Comparison of ENCODE assay signal across 19 mouse cellular contexts in the genomic region with DNA sequence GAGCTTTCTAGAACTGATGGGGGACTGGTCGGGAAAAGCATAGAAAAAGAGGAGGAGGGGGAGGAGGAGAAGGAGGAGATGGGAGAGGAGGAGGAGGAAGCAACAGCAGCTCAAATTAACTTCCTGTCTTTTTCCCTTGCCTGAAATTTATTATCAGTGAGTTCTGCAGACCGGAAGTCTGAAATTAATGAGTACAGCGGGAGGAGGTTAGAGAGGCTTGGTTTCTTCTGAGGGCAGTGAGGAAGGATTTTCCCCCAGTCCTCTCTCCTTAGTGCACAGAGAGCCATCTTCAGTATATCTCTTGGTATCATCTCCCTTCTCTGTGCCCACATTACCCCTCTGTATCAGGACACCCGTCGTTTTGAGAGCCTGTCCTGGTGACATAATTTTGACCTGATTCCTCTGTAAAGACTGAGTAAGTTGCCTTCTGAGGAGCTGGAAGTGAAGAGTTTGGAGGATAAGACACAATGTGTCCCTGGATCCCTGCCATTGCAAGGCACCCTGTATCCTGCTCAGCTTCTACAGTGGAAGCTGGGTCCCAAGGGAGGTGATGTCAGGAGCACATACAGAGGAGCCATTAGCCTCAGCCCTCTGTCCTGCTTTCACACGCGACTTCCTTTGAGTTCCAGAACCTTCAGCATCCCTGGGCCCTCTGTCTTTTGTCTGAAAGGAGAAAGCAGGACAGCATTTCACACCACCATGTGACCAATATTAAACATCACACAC. TPM values are rescaled to one million over a fixed set of nuclear protein-coding genes. Genes with fewer than 3 reads are reported as not detected.
DNase-seq lines count a peak whose midpoint lies in the region; ATAC-seq and TF ChIP-seq lines count a peak whose summit lies in the region.
"Had no signal": no experiment of that assay in that cellular context is flagged by ENCODE, and none has a peak within 500 bp of the region (broad histone marks: within the 10 kb centered on the region; RNA-seq: fewer than 3 reads in every experiment).

No protein-coding gene starts in this region.

- H3K9ac ChIP-seq in lung, postnatal 0 days (replicated peaks; ENCODE audit: low read depth): no peak overlapping the region
- H3K9ac ChIP-seq in kidney, embryonic 16.5 days (replicated peaks; ENCODE audit: low read length): no peak overlapping the region
- H3K9ac ChIP-seq: embryonic facial prominence, embryonic 12.5 days; hindbrain, embryonic 15.5 days; liver, embryonic 13.5 days; midbrain, embryonic 15.5 days had no signal

- H3K36me3 ChIP-seq in heart, embryonic 10.5 days: peaks cover 12% of the 10 kb centered on the region
- H3K36me3 ChIP-seq in lung, postnatal 0 days (ENCODE audit: insufficient read depth, low read length): no peaks in the 10 kb centered on the region
- no peaks in the 10 kb centered on the region for H3K36me3 ChIP-seq in kidney, embryonic 16.5 days (ENCODE audit: insufficient read depth, low read length)
- H3K36me3 ChIP-seq: embryonic facial prominence, embryonic 12.5 days; hindbrain, embryonic 15.5 days; liver, embryonic 13.5 days; midbrain, embryonic 15.5 days had no signal

- peaks cover 80% of the 10 kb centered on the region for H3K4me1 ChIP-seq in heart, embryonic 10.5 days
- H3K4me1 ChIP-seq in lung, postnatal 0 days (ENCODE audit: insufficient read depth, low read depth, low read length): no peaks in the 10 kb centered on the region
- H3K4me1 ChIP-seq in kidney, embryonic 16.5 days (ENCODE audit: insufficient read depth, low read length): peaks cover 13% of the 10 kb centered on the region
- H3K4me1 ChIP-seq: embryonic facial prominence, embryonic 12.5 days; hindbrain, embryonic 15.5 days; liver, embryonic 13.5 days; midbrain, embryonic 15.5 days had no signal

- no peak overlapping the region for H3K4me3 ChIP-seq in heart, embryonic 10.5 days
- no peak overlapping the region for H3K4me3 ChIP-seq in lung, postnatal 0 days (ENCODE audit: low read depth, low read length)
- no peak overlapping the region for H3K4me3 ChIP-seq in kidney, embryonic 16.5 days (ENCODE audit: low read length)
- H3K4me3 ChIP-seq: embryonic facial prominence, embryonic 12.5 days; hindbrain, embryonic 15.5 days; liver, embryonic 13.5 days; midbrain, embryonic 15.5 days had no signal

- no peak for TF ChIP-seq EP300 in lung, postnatal 0 days (IDR thresholded peaks at IDR 0.05)

- no peaks in the 10 kb centered on the region for H3K9me3 ChIP-seq in heart, embryonic 10.5 days
- H3K9me3 ChIP-seq in lung, postnatal 0 days (ENCODE audit: low read length): no peaks in the 10 kb centered on the region
- no peaks in the 10 kb centered on the region for H3K9me3 ChIP-seq in kidney, embryonic 16.5 days (ENCODE audit: low read length)
- H3K9me3 ChIP-seq: embryonic facial prominence, embryonic 12.5 days; hindbrain, embryonic 15.5 days; liver, embryonic 13.5 days; midbrain, embryonic 15.5 days had no signal

- H3K27me3 ChIP-seq in heart, embryonic 10.5 days (ENCODE audit: insufficient read depth, poor library complexity, severe bottlenecking): no peaks in the 10 kb centered on the region
- no peaks in the 10 kb centered on the region for H3K27me3 ChIP-seq in lung, postnatal 0 days (replicated peaks; ENCODE audit: insufficient read depth, low read length)
- H3K27me3 ChIP-seq in kidney, embryonic 16.5 days (ENCODE audit: insufficient read depth, low read length): no peaks in the 10 kb centered on the region
- H3K27me3 ChIP-seq: embryonic facial prominence, embryonic 12.5 days; hindbrain, embryonic 15.5 days; liver, embryonic 13.5 days; midbrain, embryonic 15.5 days; Patski had no signal

- TF ChIP-seq CTCF in lung, postnatal 0 days (IDR thresholded peaks at IDR 0.05): no peak

- no peak overlapping the region for H3K4me2 ChIP-seq in lung, postnatal 0 days (replicated peaks; ENCODE audit: low read depth, low read length)
- peak overlapping the region; percentile 14; the same call in 1 of the 2 replicates for H3K4me2 ChIP-seq in kidney, embryonic 16.5 days (replicated peaks; ENCODE audit: low read depth, low read length)
- H3K4me2 ChIP-seq: embryonic facial prominence, embryonic 12.5 days; hindbrain, embryonic 15.5 days; liver, embryonic 13.5 days; midbrain, embryonic 15.5 days had no signal

- no peak for DNase-seq in heart, embryonic 10.5 days (ENCODE audit: low spot score)
- no peak for DNase-seq in heart, adult 8-10 months (ENCODE audit: low spot score)
- peak; percentile 34 for DNase-seq in lung, postnatal 0 days (ENCODE audit: low spot score)
- no peak for DNase-seq in lung, adult 18-20 months
- no peak for DNase-seq in embryo, embryonic 10 days (ENCODE audit: low spot score)
- no peak for DNase-seq in urinary bladder, postnatal 14 days (ENCODE audit: low spot score)
- DNase-seq: B cell, adult 2 months; cerebellum, postnatal 14 days; left cerebral cortex, postnatal 4 days; liver, embryonic 13.5 days; right cerebral cortex, postnatal 14 days; thymus, postnatal 4 days had no signal

- 52% methylated on average over 7 of the region's 7 CpGs for WGBS in heart, embryonic 10.5 days
- WGBS in lung, postnatal 0 days: 42% methylated on average over 7 of the region's 7 CpGs
- 30% methylated on average over 7 of the region's 7 CpGs for WGBS in kidney, embryonic 16.5 days

- H3K27ac ChIP-seq in heart, embryonic 10.5 days: peak overlapping the region; percentile 79
- H3K27ac ChIP-seq in lung, postnatal 0 days (ENCODE audit: low read length): peak overlapping the region; percentile 28; the same call in 1 of the 2 replicates
- H3K27ac ChIP-seq in kidney, embryonic 16.5 days (ENCODE audit: low read length): peak overlapping the region; percentile 67; the same call in 1 of the 2 replicates
- H3K27ac ChIP-seq: embryonic facial prominence, embryonic 12.5 days; hindbrain, embryonic 15.5 days; liver, embryonic 13.5 days; midbrain, embryonic 15.5 days had no signal

- ATAC-seq in lung, postnatal 0 days: peak; percentile 69
- peak; percentile 78 for ATAC-seq in kidney, embryonic 16.5 days (ENCODE audit: low FRiP score, low TSS enrichment)
- no peak for ATAC-seq in activated CD4-positive, CD25-positive, alpha-beta regulatory T cell, adult 4 months
- ATAC-seq: midbrain, embryonic 15.5 days; Patski had no signal

RNA-seq across cellular contexts. Expression of a gene that starts 19.1 kb away (rescaled TPM):
- polyA plus RNA-seq in heart, embryonic 10.5 days (2016; fragmentation: Nextera tagmentation; extraction: Ambion mirVana): 53.0 and 72.5 TPM in 2 replicates
- total RNA-seq in heart, adult 8-10 months (2022): 10 to 100 TPM; 29.2 to 44.2 (median 39.5) TPM
- polyA plus RNA-seq in lung, postnatal 0 days (2015; fragmentation: Nextera tagmentation; extraction: Ambion mirVana): 60.5 and 68.6 TPM in 2 replicates
- polyA plus RNA-seq in kidney, embryonic 16.5 days (2015; fragmentation: Nextera tagmentation; extraction: Ambion mirVana): 21.4 and 21.8 TPM in 2 replicates
- polyA plus RNA-seq in activated CD4-positive, CD25-positive, alpha-beta regulatory T cell, adult 4 months (2017; shearing (Covaris generic)): 1 to 10 TPM; 1.5 to 2.0 TPM
- total RNA-seq: megakaryocyte, adult 5-6 weeks had no signal

Comparison
In these comparisons a context has a peak if more than half of its experiments do, and no peak if none do; other contexts are left out.
1. H3K27ac ChIP-seq: peak in every context shown above with its lines; median percentile 79 in heart, embryonic 10.5 days; 67 in kidney, embryonic 16.5 days; 28 in lung, postnatal 0 days.